Mouse (Mus musculus) spleen, adult 18-20 months (tissue): ENCODE measurements around the gene Cped1.
"Not testable (repeated sequence)": the region's sequence is repeated elsewhere in the genome, so short reads cannot be mapped to it uniquely, and the experiment has no call there.

Experiments used
- DNase-seq, 2 experiments: peaks; one replicate each; pipeline ENCODE4 v3.0.0; 2022; ENCODE audit warnings: mixed read lengths in 2 of 2

Gene Cped1

DNA sequence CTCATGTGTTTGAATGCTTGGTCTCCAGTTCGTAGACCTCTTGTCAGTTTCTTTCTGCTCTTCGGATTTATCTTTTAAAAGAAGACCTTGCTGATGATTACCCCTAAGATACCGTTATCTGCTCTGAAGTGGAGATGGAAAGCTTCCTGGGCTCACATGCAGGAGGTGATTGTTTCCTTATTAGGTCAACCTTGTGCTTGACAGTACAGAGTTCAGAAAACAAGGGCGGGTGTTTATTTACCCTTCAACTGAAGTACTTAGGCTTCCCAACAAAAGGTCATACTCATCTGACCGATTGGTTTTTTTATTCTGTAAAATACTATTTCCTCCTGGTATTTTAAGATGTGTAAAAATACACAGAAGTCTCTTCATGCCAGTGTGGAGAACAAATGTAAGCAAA lies 106.1 kb downstream of the Cped1 start:
- DNase-seq, result no peak

DNA sequence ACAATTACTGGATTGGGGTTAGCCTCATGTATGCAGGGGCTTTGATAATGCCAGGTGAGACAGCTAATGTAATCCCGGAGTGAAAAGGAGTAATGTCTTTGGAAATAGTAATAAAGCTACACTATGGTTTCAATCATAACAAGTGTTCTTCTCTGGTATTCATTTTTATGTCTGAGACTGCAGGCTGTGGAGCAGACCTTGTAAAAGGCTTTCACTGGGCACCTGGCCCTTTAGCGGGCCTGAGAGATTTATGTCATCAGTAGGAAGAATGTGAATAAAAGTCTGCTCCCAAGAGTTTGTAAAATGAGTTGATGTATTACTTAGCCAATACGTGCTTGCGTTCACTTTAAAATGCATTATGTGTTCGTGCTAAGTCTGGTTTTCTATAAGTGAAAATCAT lies 108.1 kb downstream of the Cped1 start:
- no peak for DNase-seq

DNA sequence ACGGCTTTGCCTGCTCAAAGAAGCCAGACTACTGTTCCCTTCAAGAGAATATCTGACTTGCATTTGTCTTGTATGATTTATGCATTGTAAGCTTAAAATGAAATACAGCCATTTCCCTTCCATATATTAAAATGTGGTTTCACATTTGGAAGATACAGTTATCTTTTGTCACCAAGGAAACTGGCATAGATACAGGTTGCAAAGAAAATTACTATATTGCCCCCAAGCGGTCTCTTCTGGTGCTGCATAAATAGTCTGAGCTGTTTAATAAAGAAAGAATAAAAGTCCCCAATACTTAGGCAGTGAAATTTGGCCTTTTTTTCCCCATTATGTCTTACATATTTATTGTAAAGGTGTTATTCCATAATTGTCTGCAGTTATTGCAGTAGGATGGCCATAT lies 112.0 kb downstream of the Cped1 start:
- peak in 1 of 2 experiments; percentile 5 for DNase-seq

DNA sequence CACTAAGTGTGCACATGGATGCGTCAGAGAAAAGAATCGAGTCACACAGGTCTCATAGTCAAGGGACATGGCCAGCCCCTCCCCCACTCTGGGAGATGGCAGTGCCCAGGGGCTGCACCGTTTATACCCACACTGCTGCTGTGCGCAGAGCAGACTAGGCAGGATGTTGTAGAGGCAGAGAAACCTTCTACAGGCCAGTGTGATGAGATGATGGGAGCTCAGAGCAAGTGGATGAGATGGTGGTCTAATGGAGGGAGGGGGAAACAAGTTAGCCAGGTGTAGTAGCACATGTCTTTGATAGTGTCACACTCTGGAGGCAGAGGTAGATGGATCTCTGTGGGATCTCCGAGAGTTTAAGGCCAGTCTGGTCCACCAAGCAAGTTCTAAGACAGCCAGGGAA lies 114.1 kb downstream of the Cped1 start:
- no peak for DNase-seq

DNA sequence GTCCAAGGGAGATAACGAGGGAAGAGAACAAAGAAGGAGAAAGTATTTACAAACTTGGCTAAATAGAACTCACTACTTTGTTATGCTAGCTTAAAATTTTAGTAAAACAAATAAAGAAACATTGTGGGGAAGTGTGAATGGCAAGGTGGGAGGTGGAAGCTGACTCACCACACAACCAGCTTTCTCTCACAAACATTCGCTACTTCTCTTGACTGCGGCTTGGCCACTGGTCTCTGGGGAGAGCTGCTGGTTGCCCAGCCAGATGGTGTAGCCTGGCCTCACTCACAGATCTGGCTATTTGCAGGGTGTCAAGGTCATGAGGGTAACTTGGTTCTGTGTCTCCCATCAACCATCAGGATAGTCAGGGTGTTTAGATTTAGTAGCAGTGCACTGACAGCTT lies 116.2 kb downstream of the Cped1 start:
- no peak for DNase-seq

DNA sequence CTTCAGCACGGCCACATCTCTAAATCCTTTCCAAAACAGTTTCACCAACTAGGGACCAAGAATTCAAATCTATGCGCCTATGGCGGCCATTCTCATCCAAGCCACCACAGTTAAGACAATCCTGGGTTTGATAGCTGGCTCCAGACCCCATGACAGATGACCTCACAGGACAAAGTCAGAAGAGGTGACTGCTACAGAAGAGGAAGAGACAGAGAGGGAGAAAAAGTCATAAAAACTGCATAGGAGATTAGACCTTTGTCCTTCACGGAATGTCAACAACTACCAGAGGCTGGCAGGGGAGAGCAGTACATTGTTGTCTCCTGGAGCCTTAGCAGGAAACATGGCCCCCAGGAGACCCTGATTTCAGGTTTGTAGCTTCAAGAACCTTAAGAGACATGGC lies 117.0 kb downstream of the Cped1 start:
- DNase-seq, result no peak

DNA sequence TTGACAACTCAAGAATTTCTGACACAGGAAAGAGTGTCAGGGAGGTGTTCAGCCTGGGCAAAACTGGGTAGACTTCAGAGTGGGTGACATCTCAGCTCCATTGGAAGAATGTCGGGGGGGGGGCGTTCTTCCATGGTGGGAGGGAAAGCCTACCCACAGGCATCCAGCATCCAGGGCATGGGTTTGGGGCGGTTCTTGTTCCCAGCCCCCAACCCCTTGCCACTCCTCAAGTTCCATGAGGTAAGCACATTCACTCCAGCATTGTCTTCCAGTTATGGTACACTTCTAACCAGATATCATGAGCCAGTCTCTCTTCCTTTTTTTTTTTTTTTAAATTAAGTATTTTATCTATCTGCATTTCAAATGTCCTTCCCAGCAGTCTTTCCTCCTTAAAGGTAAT lies 118.0 kb downstream of the Cped1 start:
- DNase-seq, result no peak

DNA sequence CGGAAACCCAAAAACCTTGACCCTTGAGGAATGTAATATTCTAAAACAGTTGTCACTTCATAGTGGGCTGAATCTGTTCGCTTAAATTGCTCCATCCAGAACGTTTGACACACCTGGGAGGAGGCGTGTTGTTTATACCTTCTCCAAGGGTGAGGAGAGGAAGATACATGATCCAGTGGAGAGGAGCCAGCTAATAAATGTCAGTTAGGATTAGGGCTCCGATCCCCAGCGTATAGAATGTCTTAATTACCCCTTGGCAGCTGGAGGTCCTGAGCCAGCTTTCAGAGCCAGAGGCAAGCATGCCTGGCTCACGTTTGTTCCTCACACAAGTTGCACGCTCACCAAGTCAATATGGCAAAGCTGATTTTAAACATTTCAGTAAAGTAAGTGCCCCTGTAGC lies 118.5 kb downstream of the Cped1 start:
- DNase-seq, result no peak

DNA sequence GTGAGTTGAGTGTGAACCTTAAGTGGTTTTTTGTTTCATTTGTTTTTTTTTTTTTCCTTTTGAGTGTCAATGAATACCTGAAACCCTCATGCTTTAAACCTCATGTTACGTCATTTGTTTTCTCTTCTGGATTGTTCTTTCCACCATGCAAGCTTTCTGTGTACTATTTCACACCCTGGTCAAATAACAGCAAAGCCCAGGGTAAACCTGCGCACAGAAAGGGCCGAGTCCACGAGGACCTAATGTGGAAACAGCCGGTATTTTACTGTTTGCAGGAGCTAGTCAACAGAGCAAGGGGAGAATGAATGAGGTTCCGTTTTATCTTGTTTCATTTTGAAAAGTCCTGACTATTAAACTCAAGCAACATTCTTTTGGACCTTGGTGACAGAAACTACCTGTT lies 128.4 kb downstream of the Cped1 start:
- no peak for DNase-seq

DNA sequence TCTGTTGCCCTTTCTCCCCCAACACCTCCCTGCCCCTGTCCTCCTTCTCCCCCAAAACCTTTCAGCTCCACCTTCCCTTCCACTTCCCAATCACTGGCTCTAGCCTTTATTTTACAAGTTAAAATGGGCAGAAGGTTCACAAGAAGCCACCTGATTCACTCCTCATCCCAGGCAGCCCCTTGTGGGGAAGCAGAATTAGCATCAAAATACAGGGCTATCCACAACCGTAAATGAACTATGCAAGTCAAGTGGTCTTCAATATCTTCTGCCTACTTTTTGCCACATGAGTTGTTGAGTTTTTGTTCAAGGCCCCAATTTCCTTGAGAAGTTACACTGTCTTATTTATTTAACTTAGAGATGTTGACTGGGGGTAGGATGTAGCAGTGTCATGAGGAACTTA lies 131.0 kb downstream of the Cped1 start:
- no peak for DNase-seq

DNA sequence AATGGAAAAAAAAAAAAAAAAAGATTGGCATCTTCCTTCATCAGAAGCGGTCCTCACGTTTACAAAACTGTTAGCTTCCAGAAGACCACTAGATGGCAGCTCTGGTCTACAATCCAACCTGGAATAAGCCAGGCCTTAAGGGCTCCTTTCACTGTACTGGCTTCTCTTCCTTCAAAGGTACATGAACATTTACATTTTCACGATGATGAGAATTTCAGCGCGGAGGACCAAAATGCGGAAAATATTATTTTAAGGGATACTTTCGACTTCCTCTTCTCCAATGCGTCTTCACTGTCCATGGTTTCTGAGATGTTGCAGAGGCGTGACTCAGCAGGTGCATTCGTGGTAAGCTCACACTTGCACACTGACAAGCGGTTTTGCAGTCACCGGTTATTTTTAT lies 136.4 kb downstream of the Cped1 start:
- peak in 1 of 2 experiments; percentile 2 for DNase-seq

DNA sequence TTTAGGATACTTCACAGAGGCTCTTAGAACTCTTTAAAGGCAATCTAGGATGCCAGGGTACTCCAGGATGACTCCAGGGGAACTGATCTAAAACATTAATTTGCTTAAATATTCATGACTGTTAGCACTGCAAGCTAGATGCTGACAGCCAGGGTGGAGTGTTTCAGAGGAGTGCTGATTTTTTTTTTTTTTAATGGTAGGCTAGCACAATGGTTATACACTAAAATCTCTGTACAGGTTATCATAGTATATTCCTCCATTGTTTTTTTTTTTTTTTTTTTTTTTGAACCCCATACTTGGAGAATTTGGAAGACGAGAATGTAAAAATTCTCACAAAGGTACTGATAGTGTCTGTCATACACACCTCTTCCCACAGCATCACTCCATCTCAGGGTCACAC lies 137.0 kb downstream of the Cped1 start:
- no peak for DNase-seq

DNA sequence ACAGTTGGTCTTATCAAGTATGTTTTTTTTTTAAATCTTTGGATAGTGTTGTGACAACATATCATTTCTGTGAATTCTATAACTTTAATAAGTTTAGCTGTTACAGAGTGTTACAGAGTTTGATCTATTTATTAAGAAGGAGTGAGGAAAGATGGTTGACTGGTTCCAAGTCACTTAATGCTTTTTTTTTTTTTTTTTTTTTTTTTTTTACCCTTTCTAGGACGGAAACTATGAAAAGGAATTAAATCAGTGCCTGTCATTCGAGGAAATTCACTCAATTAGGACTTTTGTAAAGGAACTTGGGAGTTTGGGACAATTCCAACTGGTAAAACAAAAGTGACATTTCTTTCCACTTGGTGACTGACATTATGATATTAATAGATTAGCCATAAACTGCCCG lies 137.6 kb downstream of the Cped1 start:
- no peak for DNase-seq

DNA sequence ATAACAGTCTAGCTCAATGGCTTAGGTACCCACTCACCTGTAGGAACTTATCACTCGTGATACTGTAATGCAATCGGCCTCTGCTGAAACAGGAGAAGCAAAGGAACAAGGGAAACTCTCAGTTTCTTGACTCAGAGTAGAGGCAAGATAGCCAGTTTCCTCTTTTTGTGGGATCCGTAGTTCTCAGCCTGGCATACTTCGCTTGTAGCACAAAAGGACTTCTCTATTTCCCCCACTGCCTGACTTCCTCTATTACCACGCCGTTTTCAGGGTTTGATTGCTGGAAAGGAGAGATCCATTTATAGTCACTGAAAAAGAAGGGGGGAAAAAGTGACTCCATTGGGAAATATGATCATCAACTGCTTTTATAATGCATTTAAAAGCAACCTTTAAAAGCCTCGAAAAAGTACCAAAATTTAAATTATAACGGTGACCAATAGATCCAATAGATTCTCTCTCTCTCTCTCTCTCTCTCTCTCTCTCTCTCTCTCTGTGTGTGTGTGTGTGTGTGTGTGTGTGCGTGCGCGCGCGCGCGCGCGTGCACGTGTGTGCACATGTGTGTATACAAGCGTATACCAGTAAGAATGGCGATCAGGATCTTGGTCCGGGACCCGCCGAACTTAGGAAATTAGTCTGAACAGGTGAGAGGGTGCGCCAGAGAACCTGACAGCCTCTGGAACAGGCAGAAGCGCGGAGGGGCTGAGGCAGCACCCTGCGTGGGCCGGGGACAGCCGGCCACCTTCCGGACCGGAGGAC lies 139.0 kb downstream of the Cped1 start:
- DNase-seq, result not testable (repeated sequence)

DNA sequence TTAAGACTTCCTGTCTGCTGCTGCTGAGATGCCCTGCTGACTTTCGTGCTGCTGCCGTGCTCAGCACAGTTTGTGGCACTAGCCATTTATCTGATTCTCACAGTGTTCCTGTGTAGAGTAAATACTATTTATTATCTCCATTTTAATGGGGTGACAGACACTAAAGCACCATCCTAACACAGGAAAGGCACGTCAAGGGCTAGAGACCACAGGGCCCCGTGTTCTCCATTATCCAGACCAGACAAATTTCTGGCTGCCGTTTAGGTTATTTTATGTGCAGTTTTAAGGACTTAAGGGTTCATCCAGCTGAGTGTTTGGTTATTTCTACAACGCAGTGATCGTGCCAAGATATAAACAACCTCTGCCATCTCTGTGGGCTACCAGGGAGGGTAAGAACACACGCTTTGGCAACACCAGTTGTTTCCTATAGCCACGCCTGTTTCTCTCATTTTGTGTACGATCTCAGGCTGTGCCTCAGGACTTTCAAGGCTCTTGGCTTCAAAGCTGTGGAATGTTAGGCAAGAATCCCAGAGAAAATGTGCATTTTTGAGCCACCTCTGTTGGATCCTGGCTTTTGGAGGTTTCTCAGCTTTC lies 149.4 kb downstream of the Cped1 start:
- no peak for DNase-seq

DNA sequence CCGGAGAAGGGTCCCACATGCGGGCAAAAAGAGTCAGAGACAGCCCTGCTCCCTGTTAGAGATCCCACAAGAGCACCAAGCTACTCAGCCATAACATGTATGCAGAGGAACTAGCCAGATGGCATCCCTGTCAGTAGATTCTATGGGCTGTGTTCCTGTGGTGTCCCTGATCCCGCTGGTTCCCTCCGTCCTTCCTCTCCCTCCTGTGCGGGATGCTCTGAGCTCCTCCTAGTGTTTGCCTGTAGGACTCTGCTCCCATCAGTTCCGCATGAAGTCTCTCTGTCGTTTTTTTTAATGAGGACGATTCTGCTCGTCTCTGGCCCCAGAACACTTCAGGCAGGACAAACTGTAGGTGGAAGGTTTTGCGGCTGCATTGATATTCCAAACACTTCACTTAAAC lies 151.1 kb downstream of the Cped1 start:
- no peak for DNase-seq

DNA sequence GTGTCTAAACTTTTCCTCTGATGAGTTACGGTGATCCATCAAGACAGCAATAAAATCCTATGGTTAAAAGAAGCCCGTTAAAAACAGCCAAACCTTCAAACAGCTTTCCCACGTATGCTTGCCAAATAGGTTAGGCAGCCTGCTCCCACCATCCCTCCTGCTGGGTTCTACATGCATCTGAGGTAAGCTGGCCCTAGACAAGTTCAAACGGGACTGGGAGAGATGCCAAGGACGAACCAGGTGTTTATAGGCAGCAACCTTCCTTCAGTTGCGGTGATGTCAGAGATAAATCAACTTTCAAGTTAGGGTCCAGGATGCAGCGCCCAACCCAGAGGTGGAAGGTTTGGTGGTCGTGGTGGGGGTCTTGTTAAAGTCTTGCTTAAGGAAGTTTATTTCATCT lies 155.1 kb downstream of the Cped1 start:
- no peak for DNase-seq

DNA sequence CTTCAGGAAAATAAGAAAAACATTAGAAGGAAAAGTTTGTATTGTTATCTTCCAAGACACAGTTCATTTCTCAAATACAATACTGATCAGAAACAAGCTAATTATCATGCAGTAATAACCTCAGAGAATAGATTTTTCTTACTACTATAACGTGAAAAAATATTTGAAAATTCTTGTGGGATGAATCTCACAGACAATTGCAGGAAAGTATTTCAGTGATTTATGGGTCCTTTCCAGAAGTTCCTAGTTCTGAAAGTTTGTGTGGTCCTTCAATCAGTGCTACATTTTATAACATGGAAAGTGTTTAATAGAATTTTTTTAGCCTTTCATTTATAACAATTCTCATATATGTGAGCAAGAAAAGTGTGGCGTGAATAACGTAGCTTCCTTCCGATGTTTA lies 161.5 kb downstream of the Cped1 start:
- no peak for DNase-seq

DNA sequence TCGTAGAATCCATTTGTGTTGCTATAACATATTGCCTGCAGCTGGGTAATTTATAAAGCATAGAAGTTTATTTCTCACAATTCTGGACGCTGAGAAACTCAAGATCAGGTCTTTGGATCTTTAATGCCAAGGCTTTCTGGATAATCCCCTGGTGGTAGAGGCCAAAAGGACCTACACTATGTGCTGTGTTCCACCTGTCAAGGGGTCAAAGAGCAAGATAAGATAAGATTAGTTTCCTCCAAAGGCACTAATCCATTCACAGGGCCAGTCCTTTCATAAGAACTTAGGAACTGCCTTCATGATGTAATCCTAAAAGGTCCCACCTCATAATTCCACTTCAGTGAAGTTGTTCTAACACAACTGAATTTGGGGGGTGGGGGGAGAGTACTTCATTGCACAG lies 162.8 kb downstream of the Cped1 start:
- DNase-seq, result no peak

DNA sequence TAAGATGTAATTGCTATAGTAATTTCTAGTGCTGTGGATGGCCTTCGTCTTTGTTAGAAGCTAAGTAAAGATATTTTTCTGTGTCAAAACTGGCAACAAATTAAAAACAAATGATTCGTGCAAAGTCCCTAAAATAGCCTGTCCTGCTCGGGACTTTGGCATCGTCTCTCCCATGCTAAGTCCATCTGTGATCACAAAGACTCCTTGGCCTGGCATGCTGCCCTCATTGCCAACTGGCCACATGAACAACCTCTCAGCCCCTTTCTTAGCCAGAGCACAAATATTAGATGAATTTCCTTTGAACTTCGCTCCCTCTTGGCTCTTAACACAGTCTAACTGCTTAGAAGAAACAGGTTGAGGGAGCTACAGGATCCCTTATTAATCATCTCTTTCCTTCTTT lies 171.7 kb downstream of the Cped1 start:
- DNase-seq, result no peak

DNA sequence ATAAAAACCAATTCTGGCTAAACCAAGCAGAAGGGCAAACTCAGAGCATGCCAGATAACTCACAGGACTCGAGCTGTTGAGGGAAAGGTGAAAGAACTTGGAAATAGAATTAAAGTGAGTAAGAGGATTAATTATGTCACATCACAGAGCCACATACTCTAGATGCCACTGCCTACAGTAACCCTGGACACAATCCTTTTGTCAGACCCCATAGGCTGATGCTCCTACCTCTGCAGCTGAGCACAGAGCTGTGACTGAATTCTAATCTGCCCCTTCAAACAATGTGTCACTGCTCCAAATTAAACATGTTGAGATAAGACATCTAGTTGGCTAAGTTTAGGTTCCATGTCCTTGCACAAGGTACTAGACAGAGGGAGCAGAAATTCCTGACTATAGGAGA lies 176.2 kb downstream of the Cped1 start:
- DNase-seq, result no peak

DNA sequence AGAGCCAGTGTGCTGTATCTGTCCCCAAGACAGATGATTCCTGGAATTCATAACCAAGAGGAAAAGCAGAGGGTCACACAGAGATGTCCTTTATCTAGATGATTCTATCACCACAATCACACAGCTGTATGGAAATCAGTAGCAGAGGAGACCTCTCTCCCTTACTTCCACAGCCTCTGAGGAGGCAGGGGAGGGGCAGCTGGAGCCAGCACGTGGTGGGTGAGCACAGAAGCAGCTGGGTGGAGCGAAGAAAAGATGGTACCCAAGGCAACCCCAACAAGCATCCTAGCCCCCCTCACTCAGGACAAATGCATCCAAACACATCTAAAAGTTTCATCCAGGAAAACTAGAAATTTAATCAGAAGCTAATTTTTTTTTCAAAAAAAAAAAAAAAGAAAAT lies 182.7 kb downstream of the Cped1 start:
- no peak for DNase-seq

DNA sequence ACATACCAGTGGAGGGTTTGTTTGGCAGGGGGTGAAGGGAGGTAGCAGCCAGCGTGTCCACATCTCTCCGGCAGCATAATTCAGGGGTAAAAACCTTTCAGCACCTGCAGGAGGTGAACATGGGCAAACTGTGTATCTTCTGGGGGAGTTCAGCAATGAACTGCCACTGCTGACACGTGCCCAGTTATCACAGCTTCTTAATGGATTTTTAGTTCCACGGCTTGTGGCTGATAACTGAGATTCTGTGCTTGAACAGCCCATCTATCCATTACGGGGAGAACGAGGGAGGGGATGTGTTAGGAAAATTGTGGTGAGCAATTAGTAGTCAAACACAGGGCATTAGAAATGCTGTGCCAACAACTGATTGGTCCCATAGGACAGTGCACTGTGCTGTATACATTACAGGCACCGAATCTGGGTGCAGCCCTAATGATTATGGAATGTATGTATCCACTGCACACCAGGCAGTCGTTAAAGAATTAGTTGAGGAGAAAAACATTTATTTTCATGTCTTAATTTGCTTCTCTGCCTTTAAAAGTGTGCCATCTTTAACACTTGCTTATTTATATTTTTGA lies 193.1 kb downstream of the Cped1 start:
- no peak for DNase-seq

DNA sequence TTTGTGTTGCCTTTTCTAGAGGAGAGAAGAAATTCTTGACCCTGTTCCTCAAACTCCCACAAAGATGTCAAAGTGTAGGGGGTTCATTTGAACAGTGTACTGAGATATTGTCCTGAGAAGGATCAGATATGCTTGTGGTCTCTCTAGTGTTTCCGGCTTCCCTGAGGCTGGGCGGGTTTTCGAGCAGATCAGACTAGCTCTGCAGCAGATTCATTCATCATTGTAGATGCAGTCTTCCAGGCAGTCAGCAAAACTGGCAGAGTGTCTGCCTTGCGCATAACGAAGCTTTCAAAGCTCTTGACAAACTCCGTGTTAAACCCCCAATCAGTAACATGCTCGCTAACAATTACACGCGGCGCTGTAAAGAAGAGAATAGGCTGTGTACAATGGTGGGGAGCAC lies 194.6 kb downstream of the Cped1 start:
- no peak for DNase-seq

DNA sequence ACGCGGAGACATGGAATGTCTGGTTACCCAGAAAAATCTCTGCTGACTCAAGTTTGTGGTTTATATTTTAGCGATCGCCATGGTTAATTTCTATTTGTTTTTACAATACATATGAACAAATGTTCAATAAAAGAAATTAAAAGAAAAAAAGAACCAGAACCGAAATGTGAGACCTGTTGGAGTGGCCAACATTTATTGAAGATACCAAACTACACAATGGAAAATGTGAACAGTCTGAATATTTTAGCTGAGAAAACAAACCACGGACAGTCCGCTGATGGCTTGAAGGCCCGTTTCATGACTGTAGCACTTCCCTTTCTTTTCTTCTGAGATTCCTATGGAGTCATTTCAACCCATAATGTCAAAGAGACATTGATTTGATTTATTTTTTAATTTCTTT lies 201.3 kb downstream of the Cped1 start:
- no peak for DNase-seq
